Mouse (Mus musculus): ENCODE data around the gene Cyp2j12. TPM values are rescaled to one million over a fixed set of nuclear protein-coding genes. Genes with fewer than 3 reads are reported as not detected.
A peak's percentile ranks its signal among the peaks of the same experiment; 100 is the strongest.
"Not testable (repeated sequence)": the region's sequence is repeated elsewhere in the genome, so short reads cannot be mapped to it uniquely, and the experiment has no call there.

Gene Cyp2j12
- total RNA-seq (2021), result not detected

DNA sequence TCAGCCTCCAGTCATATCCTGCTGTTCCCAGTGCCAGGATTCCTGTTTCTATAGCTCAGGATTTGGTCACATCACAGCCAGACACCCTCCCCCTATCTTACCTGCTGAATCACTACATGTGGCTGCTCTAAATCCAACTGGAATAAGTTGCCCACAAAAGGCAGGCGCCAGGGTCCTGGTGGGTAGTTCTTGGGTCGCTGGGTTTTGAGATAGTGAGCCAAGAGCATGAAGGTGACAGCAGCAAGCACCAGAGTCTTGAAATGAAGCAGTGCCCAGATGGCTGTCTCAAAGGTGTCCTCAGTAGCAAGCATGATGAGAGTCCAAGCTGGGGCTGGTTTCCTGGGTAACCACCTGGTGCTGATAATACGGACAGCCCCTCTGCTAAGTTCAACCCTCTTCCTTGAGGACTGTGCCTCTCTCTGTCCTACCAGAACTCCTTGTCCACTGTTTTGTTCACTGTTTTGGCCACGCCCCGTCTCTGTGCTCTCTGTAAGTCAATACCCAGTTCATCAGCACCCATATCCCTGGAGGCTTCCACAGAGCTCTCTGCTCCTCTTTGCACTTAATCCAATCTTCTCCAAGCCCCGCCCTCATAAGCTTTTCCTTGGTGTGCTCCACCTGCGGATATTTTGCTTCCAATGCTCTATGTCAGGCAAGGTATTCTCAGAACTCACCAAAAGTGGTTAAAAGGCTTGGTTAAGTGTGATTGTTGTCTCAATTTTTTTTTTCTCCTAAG lies at the start of gene Cyp2j12:
TSS of gene Cyp2j12 (minus strand) at position 421 of the 736 bp plus-strand sequence.
- no peak for DNase-seq

DNA sequence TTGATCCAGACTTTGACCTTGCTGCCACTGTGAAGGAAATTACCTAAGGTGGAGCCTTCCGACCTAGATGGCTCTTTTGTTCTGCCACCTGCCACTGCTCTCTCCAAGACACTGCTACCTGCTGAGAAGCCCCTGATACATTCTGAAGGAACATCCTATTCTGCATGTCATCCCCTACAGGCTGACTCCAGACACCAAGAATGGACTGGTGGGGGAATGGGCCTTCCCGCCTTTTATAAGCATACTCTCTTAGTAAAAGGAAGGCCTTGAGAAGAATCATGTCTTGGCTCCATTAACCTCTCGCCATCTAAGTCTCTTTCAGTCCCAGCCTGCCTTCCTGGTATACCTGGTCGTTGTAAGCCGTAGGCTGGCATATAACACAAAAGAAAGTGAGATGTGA lies 48.4 kb upstream of the Cyp2j12 start:
- DNase-seq, result not testable (repeated sequence)

GRCm38 (mm10) chr4:96188671-96189070 lies 47.7 kb upstream of the Cyp2j12 start:
- DNase-seq, result not testable (repeated sequence)

DNA sequence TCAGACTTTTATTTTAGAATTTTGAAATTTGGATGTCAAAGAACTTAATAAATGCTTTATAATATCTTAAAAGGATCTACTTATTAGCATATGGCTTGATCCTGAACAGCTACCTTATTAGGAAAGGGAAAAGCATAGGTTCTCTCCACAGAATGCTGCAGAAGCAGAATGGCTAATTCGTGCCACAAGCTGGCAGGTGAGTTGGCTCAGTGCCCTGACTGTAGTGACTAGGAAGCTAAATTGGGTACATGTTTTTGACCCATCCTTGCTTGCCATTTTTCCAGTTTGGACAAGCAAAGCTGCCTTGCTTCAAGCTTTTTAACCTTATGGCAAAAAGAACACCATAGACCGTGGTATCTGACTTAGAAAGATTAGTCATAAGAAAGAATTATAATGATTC lies 47.2 kb upstream of the Cyp2j12 start:
- not testable (repeated sequence) for DNase-seq

- DNase-seq, result not testable (repeated sequence)
Observed at GRCm38 (mm10) chr4:96184716-96185115, 43.8 kb upstream of the Cyp2j12 start.

- DNase-seq, result no peak
Observed at GRCm38 (mm10) chr4:96162839-96163238, 21.9 kb upstream of the Cyp2j12 start.

DNA sequence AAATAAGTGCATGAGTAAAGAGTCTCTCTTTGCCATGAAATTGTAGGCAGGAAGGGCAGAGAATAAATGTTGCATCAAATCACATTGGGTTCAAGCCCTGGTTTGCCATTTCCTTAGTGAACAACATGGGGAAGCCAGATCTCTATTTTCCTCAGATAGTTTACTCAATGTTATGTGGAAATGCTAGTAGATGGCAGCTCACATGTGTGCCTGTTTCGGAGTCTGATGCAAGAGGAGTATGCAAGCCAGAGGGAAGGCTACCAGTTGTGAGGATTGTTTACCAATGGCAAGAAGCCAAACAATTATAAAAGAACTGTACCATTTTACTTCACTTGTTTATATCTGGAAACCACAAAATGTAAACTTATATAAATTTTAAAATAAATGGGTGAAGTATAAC lies 20.6 kb upstream of the Cyp2j12 start:
- DNase-seq, result no peak

DNA sequence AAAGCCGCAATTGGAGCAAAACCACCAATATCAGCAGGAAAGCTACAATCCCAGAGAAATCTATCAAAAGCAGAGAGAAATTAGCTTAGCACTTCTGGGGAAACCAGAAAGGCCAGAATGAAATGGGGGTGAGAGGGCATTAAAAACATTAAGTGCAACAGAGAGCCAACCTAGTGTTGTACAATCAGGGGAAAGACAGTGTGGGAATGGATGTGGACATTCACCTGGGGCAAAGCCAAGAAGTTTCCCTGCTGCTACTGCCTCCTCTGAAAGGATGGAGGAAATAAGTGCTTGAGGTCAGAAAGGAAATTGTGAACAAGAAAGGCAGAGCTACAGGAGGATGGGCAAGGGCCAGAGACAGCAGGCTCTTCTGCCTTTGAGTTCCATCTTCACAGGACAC lies 1.7 kb downstream of the Cyp2j12 start:
- DNase-seq, result no peak

GRCm38 (mm10) chr4:96134246-96134645 lies 6.7 kb downstream of the Cyp2j12 start:
- DNase-seq, result no peak

DNA sequence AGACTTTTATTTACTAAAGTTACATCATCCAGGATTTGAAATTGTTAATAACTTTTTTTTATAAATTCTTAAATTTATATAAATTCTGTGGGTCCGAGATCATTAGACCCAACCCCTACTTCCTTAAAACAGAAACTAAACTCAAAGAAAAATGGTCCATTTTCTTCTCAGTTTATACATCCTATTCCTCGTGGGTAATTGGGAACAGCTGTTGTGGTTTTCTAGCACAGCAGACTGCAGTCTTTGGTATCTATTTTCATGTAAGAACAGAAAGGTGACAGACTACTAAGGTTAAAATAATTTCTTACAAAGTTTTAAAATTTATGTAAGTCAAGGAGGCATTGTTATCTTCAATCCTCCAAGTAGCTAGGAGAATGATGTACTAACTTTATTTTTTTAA lies 44.1 kb downstream of the Cyp2j12 start:
- no peak for DNase-seq

- no peak for DNase-seq
Observed at GRCm38 (mm10) chr4:96091869-96092268, 49.1 kb downstream of the Cyp2j12 start.

DNA sequence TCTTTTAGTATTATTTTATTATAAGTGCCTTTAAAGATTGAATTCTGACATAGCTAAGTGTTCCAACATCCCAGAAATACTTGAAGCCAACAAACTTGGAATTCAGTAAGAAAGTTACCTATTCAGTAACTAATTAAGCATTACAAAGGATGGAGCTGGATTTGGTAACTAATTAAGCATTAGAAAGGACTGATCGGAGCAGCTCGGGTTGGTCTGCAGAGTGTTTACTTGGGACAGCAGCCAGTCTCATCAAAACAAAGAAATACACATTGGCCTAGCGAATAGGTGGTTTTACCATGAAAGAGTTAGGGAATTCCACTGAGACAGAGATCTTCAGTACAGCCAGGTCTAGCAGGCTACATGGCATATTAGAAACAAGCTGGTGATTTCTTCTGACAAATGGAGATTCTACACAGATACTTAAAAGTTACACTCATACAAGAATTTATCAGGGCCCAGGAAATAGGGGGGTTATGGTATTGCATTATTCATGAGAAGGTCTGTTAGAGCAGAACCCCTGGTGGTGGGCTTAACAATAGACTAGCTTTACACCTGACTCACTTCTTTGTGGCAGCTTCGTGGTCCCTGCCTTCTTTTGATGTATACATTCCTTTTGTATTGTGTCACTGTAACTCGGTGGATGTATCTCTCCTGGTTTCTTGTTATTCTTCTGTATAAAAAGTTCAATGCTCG lies 51.5 kb downstream of the Cyp2j12 start:
- DNase-seq, result not testable (repeated sequence)

- no peak for DNase-seq
Observed at GRCm38 (mm10) chr4:96078308-96078707, 62.6 kb downstream of the Cyp2j12 start.

GRCm38 (mm10) chr4:96077261-96078125 lies 63.5 kb downstream of the Cyp2j12 start, which contains the start of gene Cyp2j13:
Gene Cyp2j13, minus strand, starts transcription at chr4:96077546.
- peak; percentile 34 for DNase-seq

GRCm38 (mm10) chr4:96062045-96062444 lies 78.9 kb downstream of the Cyp2j12 start:
- DNase-seq, result no peak

GRCm38 (mm10) chr4:96060106-96060505 lies 80.8 kb downstream of the Cyp2j12 start:
- no peak for DNase-seq

Other genes starting within 250 kb of the Cyp2j12 start
- 10 to 100 TPM in 1 of 2 experiments, 1 to 10 TPM in 1; 8.3 to 10.7 TPM for gene Hook1, start 173.9 kb downstream of the Cyp2j12 start, total RNA-seq (2021)
- not detected for gene Cyp2j13, start 63.6 kb downstream of the Cyp2j12 start, total RNA-seq (2021)
- not detected for gene Cyp2j7, start 95.5 kb upstream of the Cyp2j12 start, total RNA-seq (2021)
- gene Cyp2j11, start 207.5 kb upstream of the Cyp2j12 start, total RNA-seq (2021), result not detected